Mouse (Mus musculus) kidney, adult 8-10 months (tissue): Measurements from ENCODE around the gene Itgb3bp.

Experiments
- DNase-seq, 2 experiments: peaks; one replicate each; pipeline ENCODE4 v3.0.0; 2022

Gene Itgb3bp

DNA sequence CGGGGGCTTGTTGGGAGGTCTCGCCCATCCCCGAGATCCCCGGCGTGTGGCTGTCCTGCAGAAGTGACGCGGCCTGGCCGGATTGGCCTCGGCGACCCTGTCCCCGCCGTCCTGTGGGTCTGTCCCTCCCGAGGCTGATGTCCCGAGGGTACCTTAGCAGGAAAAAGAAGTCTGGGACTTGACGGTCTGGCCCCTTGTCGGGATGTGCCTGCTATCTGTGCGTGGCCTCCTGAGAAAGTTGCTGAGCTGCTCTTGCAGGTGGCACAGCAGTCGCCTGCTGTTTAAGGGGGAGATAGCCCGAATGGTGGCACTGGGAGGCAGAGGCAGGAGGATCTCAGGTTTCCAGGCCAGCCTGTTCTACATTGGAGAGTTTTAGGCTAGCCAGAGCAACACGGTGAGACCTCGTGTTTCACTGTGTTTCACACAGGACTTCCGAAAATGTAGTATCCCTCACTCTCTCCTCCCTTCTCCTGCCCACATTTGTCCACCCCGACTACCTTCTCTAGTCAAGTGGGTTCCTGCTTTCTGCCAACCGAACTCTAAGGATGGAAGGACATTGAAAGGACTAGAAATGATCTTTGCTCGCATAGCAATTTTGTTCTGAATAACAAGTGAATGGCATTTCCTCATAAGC lies 213.7 kb downstream of the Itgb3bp start:
- DNase-seq: no peak
